Mouse (Mus musculus): ENCODE measurements around the gene Ccl5.

DNA sequence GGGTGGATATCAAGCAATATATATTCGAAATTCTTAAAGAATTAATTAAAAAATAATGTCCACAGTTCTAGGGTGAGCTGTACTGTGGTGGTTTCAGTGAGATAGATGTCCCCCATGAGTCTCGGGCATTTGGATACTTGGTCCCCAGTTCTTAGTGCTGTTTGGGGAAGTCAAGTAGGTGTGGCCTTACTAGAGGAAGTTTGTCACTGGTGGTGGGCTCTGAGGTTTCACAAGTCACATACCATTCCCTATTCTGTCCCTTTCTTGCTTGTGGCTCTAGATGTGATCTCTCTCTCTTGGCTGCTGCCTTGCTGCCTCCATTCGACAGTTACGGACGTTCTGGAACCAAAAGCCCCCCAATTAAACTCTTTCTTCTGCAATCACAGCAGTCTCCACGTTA, 30.1 kb upstream of the Ccl5 start:
- TF ChIP-seq CTCF (IDR thresholded peaks at IDR 0.05; ENCODE audit: borderline replicate concordance, insufficient read depth, low read depth, low read length), result no peak
- TF ChIP-seq POLR2A (IDR thresholded peaks at IDR 0.05; ENCODE audit: borderline replicate concordance, insufficient read depth, low read length), result no peak

Measured in cerebellum, adult 2 months (tissue).